Mouse (Mus musculus): ENCODE measurements around the gene Lysmd1. TPM values are rescaled to one million over a fixed set of nuclear protein-coding genes. Genes with fewer than 3 reads are reported as not detected.
"Not testable (repeated sequence)": the region's sequence is repeated elsewhere in the genome, so short reads cannot be mapped to it uniquely, and the experiment has no call there.

The Lysmd1 gene
- 10 to 100 TPM; 12.5 to 17.7 (median 13.4) TPM for total RNA-seq (2022)

GRCm38 (mm10) chr3:95133680-95134101 lies at the start of gene Lysmd1, which contains the start of gene Scnm1:
Gene Lysmd1, plus strand, starts transcription at chr3:95134088.
Gene Scnm1, minus strand, starts transcription at chr3:95134011.
- DNase-seq (ENCODE audit: low spot score in 2 of 2): peak; percentile 92 to 95

GRCm38 (mm10) chr3:95088071-95088470 lies 45.8 kb upstream of the Lysmd1 start:
- no peak for DNase-seq (ENCODE audit: low spot score in 2 of 2)

- DNase-seq (ENCODE audit: low spot score in 2 of 2): no peak
Observed at GRCm38 (mm10) chr3:95100854-95101253, 33.0 kb upstream of the Lysmd1 start.

GRCm38 (mm10) chr3:95105121-95105520 lies 28.8 kb upstream of the Lysmd1 start:
- peak; percentile 51 to 52 for DNase-seq (ENCODE audit: low spot score in 2 of 2)

- no peak for DNase-seq (ENCODE audit: low spot score in 2 of 2)
Observed at GRCm38 (mm10) chr3:95105586-95106337, 28.1 kb upstream of the Lysmd1 start.

- DNase-seq (ENCODE audit: low spot score in 2 of 2): peak; percentile 96
Observed at GRCm38 (mm10) chr3:95106338-95107117, 27.4 kb upstream of the Lysmd1 start, which contains the start of gene Pip5k1a. Gene Pip5k1a, minus strand, starts transcription at chr3:95106930.

GRCm38 (mm10) chr3:95107308-95107707 lies 26.6 kb upstream of the Lysmd1 start:
- not testable (repeated sequence) for DNase-seq (ENCODE audit: low spot score in 2 of 2)

- DNase-seq (ENCODE audit: low spot score in 2 of 2): no peak
Observed at GRCm38 (mm10) chr3:95107898-95108297, 26.0 kb upstream of the Lysmd1 start.

- DNase-seq (ENCODE audit: low spot score in 2 of 2): peak; percentile 82 to 88
Observed at GRCm38 (mm10) chr3:95110911-95111726, 22.8 kb upstream of the Lysmd1 start, which contains the start of gene Vps72. Gene Vps72, plus strand, starts transcription at chr3:95111022.

GRCm38 (mm10) chr3:95112760-95113159 lies 21.1 kb upstream of the Lysmd1 start:
- no peak for DNase-seq (ENCODE audit: low spot score in 2 of 2)

- no peak for DNase-seq (ENCODE audit: low spot score in 2 of 2)
Observed at GRCm38 (mm10) chr3:95117751-95118150, 16.1 kb upstream of the Lysmd1 start.

- DNase-seq (ENCODE audit: low spot score in 2 of 2): no peak
Observed at GRCm38 (mm10) chr3:95121580-95121979, 12.3 kb upstream of the Lysmd1 start.

GRCm38 (mm10) chr3:95124246-95124645 lies 9.6 kb upstream of the Lysmd1 start, which contains the start of gene Tmod4:
Gene Tmod4, plus strand, starts transcription at chr3:95124476.
- DNase-seq (ENCODE audit: low spot score in 2 of 2): no peak

GRCm38 (mm10) chr3:95124972-95125371 lies 8.9 kb upstream of the Lysmd1 start:
- no peak for DNase-seq (ENCODE audit: low spot score in 2 of 2)

GRCm38 (mm10) chr3:95129226-95129651 lies 4.6 kb upstream of the Lysmd1 start:
- DNase-seq (ENCODE audit: low spot score in 2 of 2): no peak

GRCm38 (mm10) chr3:95130081-95130480 lies 3.8 kb upstream of the Lysmd1 start:
- no peak for DNase-seq (ENCODE audit: low spot score in 2 of 2)

- DNase-seq (ENCODE audit: low spot score in 2 of 2): not testable (repeated sequence)
Observed at GRCm38 (mm10) chr3:95132389-95132788, 1.5 kb upstream of the Lysmd1 start.

GRCm38 (mm10) chr3:95133176-95133575 lies 712 bp upstream of the Lysmd1 start:
- DNase-seq (ENCODE audit: low spot score in 2 of 2): no peak

GRCm38 (mm10) chr3:95134133-95134532 lies 245 bp downstream of the Lysmd1 start:
- DNase-seq (ENCODE audit: low spot score in 2 of 2): not testable (repeated sequence)

GRCm38 (mm10) chr3:95135023-95135422 lies 1.1 kb downstream of the Lysmd1 start:
- peak in 1 of 2 experiments; percentile 48 for DNase-seq (ENCODE audit: low spot score in 2 of 2)

- no peak for DNase-seq (ENCODE audit: low spot score in 2 of 2)
Observed at GRCm38 (mm10) chr3:95135433-95136052, 1.7 kb downstream of the Lysmd1 start.
